Mouse (Mus musculus): ENCODE results near the gene Dusp10. TPM values are rescaled to one million over a fixed set of nuclear protein-coding genes. Genes with fewer than 3 reads are reported as not detected.

Gene Dusp10
- polyA plus RNA-seq, 1 experiment = 9.1 TPM

DNA sequence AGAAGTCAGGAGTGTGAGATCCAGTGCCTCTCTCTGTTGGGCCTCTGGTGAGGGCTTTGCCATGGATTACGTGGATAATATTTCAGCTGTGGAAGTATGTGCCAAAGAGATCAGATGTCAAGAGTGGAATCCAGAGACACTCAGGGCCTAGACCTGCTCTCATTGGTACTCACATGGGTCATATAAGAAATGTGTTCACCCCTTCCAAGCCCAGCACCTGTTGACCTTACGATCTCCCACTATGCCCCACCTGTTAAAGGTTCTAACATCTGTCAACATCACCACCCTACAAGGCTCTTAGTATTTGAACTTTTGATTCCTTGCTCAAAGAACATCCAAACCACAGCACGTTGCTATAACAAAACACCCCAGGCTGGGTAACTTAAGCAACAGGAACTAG lies 46.7 kb downstream of the Dusp10 start:
- Histone ChIP-seq H3K79me2 (ENCODE audit: control insufficient read depth, insufficient read depth) (peaks cover 91% of the 10 kb centered on the region), H3K4me3 (ENCODE audit: insufficient read depth, poor library complexity, severe bottlenecking) (no peak overlapping the region), H3K79me3 (ENCODE audit: low read depth) (peaks cover 32% of the 10 kb centered on the region), H3K36me3 (ENCODE audit: control insufficient read depth, insufficient read depth) (peaks cover 30% of the 10 kb centered on the region), H3ac (ENCODE audit: control insufficient read depth, insufficient read length, low read depth) (no peak overlapping the region), H3K27me3 (ENCODE audit: control insufficient read depth, insufficient read depth, insufficient read length) (no peaks in the 10 kb centered on the region)
- peak; percentile 78 for TF ChIP-seq MYOD1 (IDR thresholded peaks at IDR 0.05; ENCODE audit: control insufficient read depth, insufficient read length, low read depth)
- no peak for TF ChIP-seq CTCF (IDR thresholded peaks at IDR 0.05; ENCODE audit: control insufficient read depth, insufficient read depth, insufficient read length)
- TF ChIP-seq MYOG (IDR thresholded peaks at IDR 0.05; ENCODE audit: control insufficient read depth, extremely low read depth, insufficient read length) = no peak
- no peak for TF ChIP-seq CEBPB (IDR thresholded peaks at IDR 0.05; ENCODE audit: low read depth)
- TF ChIP-seq MAX (IDR thresholded peaks at IDR 0.05) = no peak
- TF ChIP-seq USF1 (IDR thresholded peaks at IDR 0.05; ENCODE audit: low read depth) = no peak

DNA sequence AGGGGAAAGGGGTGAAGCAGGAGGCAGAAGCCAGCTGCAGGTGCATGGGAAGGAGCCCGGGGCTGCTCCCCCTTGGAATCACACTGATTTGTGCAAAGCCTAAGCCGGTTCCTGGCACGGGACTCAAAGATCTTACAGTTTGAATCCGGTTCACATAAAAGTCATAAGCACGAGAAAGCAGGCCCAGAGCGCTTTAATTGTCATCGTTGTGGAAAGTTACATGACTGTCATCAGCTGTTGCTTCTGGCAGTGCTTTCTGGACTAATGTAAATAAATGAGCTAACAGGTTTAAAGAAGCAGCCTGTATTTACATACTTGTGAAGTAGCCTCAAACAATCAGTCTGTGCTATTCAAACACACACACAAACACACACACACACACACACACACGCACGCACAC lies 47.3 kb downstream of the Dusp10 start:
- peaks cover 91% of the 10 kb centered on the region for H3K79me2 ChIP-seq (ENCODE audit: control insufficient read depth, insufficient read depth)
- no peak overlapping the region for H3K4me3 ChIP-seq (ENCODE audit: insufficient read depth, poor library complexity, severe bottlenecking)
- H3K36me3 ChIP-seq (ENCODE audit: control insufficient read depth, insufficient read depth) = peaks cover 30% of the 10 kb centered on the region
- no peak for TF ChIP-seq MAX (IDR thresholded peaks at IDR 0.05)
- no peak for TF ChIP-seq MYOG (IDR thresholded peaks at IDR 0.05; ENCODE audit: control insufficient read depth, extremely low read depth, insufficient read length)
- TF ChIP-seq USF1 (IDR thresholded peaks at IDR 0.05; ENCODE audit: low read depth) = no peak
- TF ChIP-seq CEBPB (IDR thresholded peaks at IDR 0.05; ENCODE audit: low read depth) = no peak
- no peak for TF ChIP-seq FOSL1 (IDR thresholded peaks at IDR 0.05; ENCODE audit: insufficient read depth, low read length, poor library complexity, severe bottlenecking)
- TF ChIP-seq CTCF (IDR thresholded peaks at IDR 0.05; ENCODE audit: control insufficient read depth, insufficient read depth, insufficient read length) = no peak
- TF ChIP-seq MYOD1 (IDR thresholded peaks at IDR 0.05; ENCODE audit: control insufficient read depth, insufficient read length, low read depth) = no peak
- H3K79me3 ChIP-seq (ENCODE audit: low read depth) = peaks cover 31% of the 10 kb centered on the region
- no peak overlapping the region for H3ac ChIP-seq (ENCODE audit: control insufficient read depth, insufficient read length, low read depth)
- H3K27me3 ChIP-seq (ENCODE audit: control insufficient read depth, insufficient read depth, insufficient read length) = no peaks in the 10 kb centered on the region

DNA sequence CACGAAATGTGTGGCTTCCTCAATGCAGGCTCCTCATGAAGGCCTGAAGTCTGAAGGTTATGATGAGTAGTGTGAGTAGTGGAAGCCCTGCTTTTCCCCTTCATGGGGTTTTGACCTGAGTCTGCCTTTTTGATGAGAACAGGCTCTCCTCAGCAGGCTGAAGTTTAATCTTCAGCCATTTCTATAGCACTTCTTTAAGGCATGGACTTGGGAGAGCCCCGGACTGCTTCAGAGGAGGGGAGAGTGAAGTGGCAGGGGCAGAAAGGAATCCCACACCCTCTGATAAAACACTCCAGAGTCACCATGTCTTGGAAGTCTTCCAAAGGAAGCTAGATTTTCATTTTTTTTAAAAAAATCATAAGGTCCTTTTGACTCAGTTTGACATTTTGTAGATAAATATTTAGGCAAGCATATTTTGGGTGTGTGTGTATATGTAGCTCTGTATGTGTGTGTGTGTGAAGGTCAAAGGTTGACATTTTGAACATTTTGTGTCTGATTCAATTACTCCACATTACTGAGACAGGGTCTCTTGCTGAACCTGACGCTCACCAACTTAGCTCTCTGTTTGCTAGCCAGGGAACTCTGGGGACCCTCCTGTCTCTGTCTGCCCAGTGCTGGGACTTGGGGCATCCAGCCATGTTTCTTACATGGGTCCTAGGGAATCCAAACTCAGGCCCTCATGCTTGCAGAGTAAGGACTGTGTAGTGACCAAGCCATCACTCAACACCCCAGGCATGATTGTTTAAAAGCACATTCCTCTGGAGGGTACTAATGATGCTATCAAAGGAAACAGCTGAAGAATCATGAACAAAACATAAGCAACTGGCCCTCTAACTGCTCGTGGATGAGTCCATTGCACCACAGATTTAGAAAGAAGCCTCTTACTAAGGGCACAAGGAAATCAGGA lies 48.0 kb downstream of the Dusp10 start:
- peaks cover 32% of the 10 kb centered on the region for H3K79me3 ChIP-seq (ENCODE audit: low read depth)
- no peak for TF ChIP-seq FOSL1 (IDR thresholded peaks at IDR 0.05; ENCODE audit: insufficient read depth, low read length, poor library complexity, severe bottlenecking)
- TF ChIP-seq CTCF (IDR thresholded peaks at IDR 0.05; ENCODE audit: control insufficient read depth, insufficient read depth, insufficient read length) = no peak
- no peak for TF ChIP-seq MYOG (IDR thresholded peaks at IDR 0.05; ENCODE audit: control insufficient read depth, extremely low read depth, insufficient read length)
- no peak for TF ChIP-seq CEBPB (IDR thresholded peaks at IDR 0.05; ENCODE audit: low read depth)
- TF ChIP-seq MAX (IDR thresholded peaks at IDR 0.05) = no peak
- no peak for TF ChIP-seq MYOD1 (IDR thresholded peaks at IDR 0.05; ENCODE audit: control insufficient read depth, insufficient read length, low read depth)
- TF ChIP-seq USF1 (IDR thresholded peaks at IDR 0.05; ENCODE audit: low read depth) = no peak
- no peak overlapping the region for H3K4me3 ChIP-seq (ENCODE audit: insufficient read depth, poor library complexity, severe bottlenecking)
- H3K27me3 ChIP-seq (ENCODE audit: control insufficient read depth, insufficient read depth, insufficient read length) = no peaks in the 10 kb centered on the region
- peaks cover 96% of the 10 kb centered on the region for H3K79me2 ChIP-seq (ENCODE audit: control insufficient read depth, insufficient read depth)
- H3ac ChIP-seq (ENCODE audit: control insufficient read depth, insufficient read length, low read depth) = no peak overlapping the region
- H3K36me3 ChIP-seq (ENCODE audit: control insufficient read depth, insufficient read depth) = peaks cover 34% of the 10 kb centered on the region

DNA sequence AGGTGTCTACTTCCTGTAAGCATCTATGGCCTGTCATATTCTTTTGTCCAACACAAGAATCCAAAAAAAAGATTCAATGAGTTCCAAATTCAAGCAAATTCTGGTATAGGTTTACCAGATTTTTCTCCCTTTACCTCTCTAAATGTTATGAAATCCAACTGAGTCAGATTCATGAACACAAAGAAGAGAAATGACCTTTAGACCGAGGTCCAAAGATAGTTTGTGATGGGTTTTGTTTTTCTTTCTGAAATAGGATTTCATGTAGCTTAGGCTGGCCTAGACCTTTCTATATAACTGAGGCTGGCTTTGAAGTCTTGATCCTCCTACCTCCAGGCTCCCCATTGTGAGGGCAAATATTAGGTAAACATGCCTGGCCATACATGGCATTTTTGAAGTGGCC lies 48.8 kb downstream of the Dusp10 start:
- H3K79me3 ChIP-seq (ENCODE audit: low read depth) = peaks cover 26% of the 10 kb centered on the region
- H3K27me3 ChIP-seq (ENCODE audit: control insufficient read depth, insufficient read depth, insufficient read length) = no peaks in the 10 kb centered on the region
- H3ac ChIP-seq (ENCODE audit: control insufficient read depth, insufficient read length, low read depth) = no peak overlapping the region
- H3K36me3 ChIP-seq (ENCODE audit: control insufficient read depth, insufficient read depth) = peaks cover 34% of the 10 kb centered on the region
- H3K79me2 ChIP-seq (ENCODE audit: control insufficient read depth, insufficient read depth) = peaks cover 96% of the 10 kb centered on the region
- no peak overlapping the region for H3K4me3 ChIP-seq (ENCODE audit: insufficient read depth, poor library complexity, severe bottlenecking)
- TF ChIP-seq MYOD1 (IDR thresholded peaks at IDR 0.05; ENCODE audit: control insufficient read depth, insufficient read length, low read depth) (no peak), USF1 (IDR thresholded peaks at IDR 0.05; ENCODE audit: low read depth) (no peak), MYOG (IDR thresholded peaks at IDR 0.05; ENCODE audit: control insufficient read depth, extremely low read depth, insufficient read length) (no peak), CEBPB (IDR thresholded peaks at IDR 0.05; ENCODE audit: low read depth) (no peak), FOSL1 (IDR thresholded peaks at IDR 0.05; ENCODE audit: insufficient read depth, low read length, poor library complexity, severe bottlenecking) (no peak), CTCF (IDR thresholded peaks at IDR 0.05; ENCODE audit: control insufficient read depth, insufficient read depth, insufficient read length) (no peak), MAX (IDR thresholded peaks at IDR 0.05) (no peak)

DNA sequence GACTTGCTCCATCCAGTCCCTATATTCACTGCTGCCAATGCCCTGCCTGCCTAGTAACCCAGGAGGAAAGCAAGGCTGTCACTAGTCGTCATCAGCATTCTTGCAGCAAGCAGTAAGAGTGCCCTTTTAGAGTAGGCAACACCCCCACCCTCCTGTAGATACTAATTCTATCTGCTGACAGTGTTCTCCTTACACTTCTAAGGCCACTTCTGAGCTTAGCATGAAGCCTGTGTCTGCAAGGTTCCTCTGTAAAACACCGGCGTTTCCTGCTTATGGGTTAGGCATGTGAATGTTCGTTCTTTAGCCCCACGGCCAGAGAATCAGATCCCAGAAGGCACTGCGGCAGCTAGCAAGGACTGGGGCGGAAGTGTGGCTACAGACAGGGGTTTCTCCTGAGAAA lies 51.2 kb downstream of the Dusp10 start:
- Histone ChIP-seq H3K4me3 (ENCODE audit: insufficient read depth, poor library complexity, severe bottlenecking) (no peak overlapping the region), H3K79me2 (ENCODE audit: control insufficient read depth, insufficient read depth) (peaks cover 88% of the 10 kb centered on the region), H3K27me3 (ENCODE audit: control insufficient read depth, insufficient read depth, insufficient read length) (no peaks in the 10 kb centered on the region), H3K36me3 (ENCODE audit: control insufficient read depth, insufficient read depth) (peaks cover 32% of the 10 kb centered on the region), H3K79me3 (ENCODE audit: low read depth) (peaks cover 21% of the 10 kb centered on the region), H3ac (ENCODE audit: control insufficient read depth, insufficient read length, low read depth) (no peak overlapping the region)
- TF ChIP-seq FOSL1 (IDR thresholded peaks at IDR 0.05; ENCODE audit: insufficient read depth, low read length, poor library complexity, severe bottlenecking) (no peak), CTCF (IDR thresholded peaks at IDR 0.05; ENCODE audit: control insufficient read depth, insufficient read depth, insufficient read length) (no peak), MYOG (IDR thresholded peaks at IDR 0.05; ENCODE audit: control insufficient read depth, extremely low read depth, insufficient read length) (no peak), USF1 (IDR thresholded peaks at IDR 0.05; ENCODE audit: low read depth) (no peak), MAX (IDR thresholded peaks at IDR 0.05) (no peak), CEBPB (IDR thresholded peaks at IDR 0.05; ENCODE audit: low read depth) (no peak)

Measured in C2C12 (cell line).